Mouse (Mus musculus): Measurements from ENCODE around the gene Atxn2.

GRCm38 (mm10) chr5:121668411-121668810, 42.7 kb upstream of the Atxn2 start:
- no peak for TF ChIP-seq MAFK (IDR thresholded peaks at IDR 0.05; ENCODE audit: insufficient read depth, low read depth, low read length)
- no peak for TF ChIP-seq CHD2 (IDR thresholded peaks at IDR 0.05; ENCODE audit: low read depth, low read length)
- TF ChIP-seq ZNF384 (IDR thresholded peaks at IDR 0.05; ENCODE audit: low read depth, low read length): no peak
- no peak for TF ChIP-seq HCFC1 (IDR thresholded peaks at IDR 0.05; ENCODE audit: borderline replicate concordance, insufficient read depth, low read length)
- TF ChIP-seq ZC3H11A (IDR thresholded peaks at IDR 0.05; ENCODE audit: borderline replicate concordance, low read depth, low read length): no peak
